Mouse (Mus musculus): ENCODE results near the gene Crp.
A peak's percentile ranks its signal among the peaks of the same experiment; 100 is the strongest.

The Crp gene

GRCm38 (mm10) chr1:172751241-172751640 is 53.4 kb downstream of the Crp start:
- no peak for DNase-seq

- no peak for DNase-seq
These were observed 57.3 kb downstream of the Crp start for GRCm38 (mm10) chr1:172755151-172755550.

GRCm38 (mm10) chr1:172759525-172759924 is 61.7 kb downstream of the Crp start:
- no peak for DNase-seq

- DNase-seq, result no peak
These were observed 81.3 kb downstream of the Crp start for GRCm38 (mm10) chr1:172779195-172779594.

- DNase-seq, result no peak
These were observed 87.5 kb downstream of the Crp start for GRCm38 (mm10) chr1:172785322-172785721.

- no peak for DNase-seq
These were observed 88.0 kb downstream of the Crp start for GRCm38 (mm10) chr1:172785886-172786285.

GRCm38 (mm10) chr1:172828975-172829374 is 131.1 kb downstream of the Crp start:
- DNase-seq, result no peak

- peak; percentile 6 for DNase-seq
These were observed 149.3 kb downstream of the Crp start for GRCm38 (mm10) chr1:172847044-172847761.

GRCm38 (mm10) chr1:172848171-172848570 is 150.3 kb downstream of the Crp start:
- DNase-seq, result no peak

GRCm38 (mm10) chr1:172875265-172875664 is 177.4 kb downstream of the Crp start:
- DNase-seq, result no peak

- DNase-seq, result no peak
These were observed 178.8 kb downstream of the Crp start for GRCm38 (mm10) chr1:172876675-172877074.
